Mouse (Mus musculus) ES-E14 (cell line): ENCODE data around the gene Fam198b.

ENCODE experiments used
- HCFC1 ChIP-seq: IDR thresholded peaks from 2 replicates; pipeline ENCODE4 v1.6.1; 2012; ENCODE audit warnings: low read length, inconsistent platforms, borderline replicate concordance; ENCODE audit not compliant: insufficient read depth
- MAFK ChIP-seq: IDR thresholded peaks from 2 replicates; pipeline ENCODE4 v1.6.1; 2014; ENCODE audit warnings: mild to moderate bottlenecking, low read depth, low read length, inconsistent platforms; ENCODE audit not compliant: insufficient read depth
- ZC3H11A ChIP-seq: IDR thresholded peaks from 2 replicates; pipeline ENCODE4 v1.6.1; 2012; ENCODE audit warnings: low read depth, mild to moderate bottlenecking, inconsistent platforms, low read length, borderline replicate concordance

DNA sequence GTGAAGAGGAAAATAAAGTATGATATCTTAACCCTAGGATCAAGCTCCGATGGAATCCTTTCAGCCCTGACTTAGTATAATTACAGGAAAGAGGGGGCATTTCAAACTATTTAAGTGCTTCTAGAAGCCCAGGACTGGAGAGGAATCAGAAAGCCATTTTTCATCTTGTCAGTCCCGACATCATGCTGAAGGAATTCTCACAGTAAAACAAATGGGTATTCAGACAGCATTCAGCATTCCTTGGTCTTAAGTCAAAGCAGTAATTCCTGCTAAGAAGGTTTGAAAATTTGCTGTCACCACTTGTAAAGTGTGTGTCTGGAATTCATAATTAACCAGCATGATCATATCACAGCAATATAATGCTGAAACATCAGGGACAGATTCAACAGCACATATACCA is 105.6 kb downstream of the Fam198b start:
- TF ChIP-seq HCFC1 = no peak
- TF ChIP-seq MAFK = no peak
- no peak for TF ChIP-seq ZC3H11A
